Mouse (Mus musculus): ENCODE measurements around the gene Gtf3c4.

Gtf3c4 gene

GRCm38 (mm10) chr2:28799575-28799974 lies 40.6 kb downstream of the Gtf3c4 start:
- no peak for DNase-seq (ENCODE audit: low spot score)

- no peak for DNase-seq (ENCODE audit: low spot score)
Observed at GRCm38 (mm10) chr2:28798390-28798789, 41.8 kb downstream of the Gtf3c4 start.

- no peak for DNase-seq (ENCODE audit: low spot score)
Observed at GRCm38 (mm10) chr2:28797490-28798106, 42.6 kb downstream of the Gtf3c4 start.

GRCm38 (mm10) chr2:28796298-28796697 lies 43.9 kb downstream of the Gtf3c4 start:
- DNase-seq (ENCODE audit: low spot score), result no peak

GRCm38 (mm10) chr2:28794623-28795022 lies 45.5 kb downstream of the Gtf3c4 start:
- no peak for DNase-seq (ENCODE audit: low spot score)

GRCm38 (mm10) chr2:28792931-28793610 lies 47.1 kb downstream of the Gtf3c4 start:
- no peak for DNase-seq (ENCODE audit: low spot score)

- DNase-seq (ENCODE audit: low spot score), result no peak
Observed at GRCm38 (mm10) chr2:28787067-28787619, 53.0 kb downstream of the Gtf3c4 start.

GRCm38 (mm10) chr2:28786355-28787066 lies 53.6 kb downstream of the Gtf3c4 start:
- DNase-seq (ENCODE audit: low spot score), result no peak

- DNase-seq (ENCODE audit: low spot score), result no peak
Observed at GRCm38 (mm10) chr2:28781310-28781709, 58.9 kb downstream of the Gtf3c4 start.

GRCm38 (mm10) chr2:28780001-28780782 lies 60.0 kb downstream of the Gtf3c4 start:
- no peak for DNase-seq (ENCODE audit: low spot score)

- no peak for DNase-seq (ENCODE audit: low spot score)
Observed at GRCm38 (mm10) chr2:28776728-28777127, 63.4 kb downstream of the Gtf3c4 start.

- DNase-seq (ENCODE audit: low spot score), result no peak
Observed at GRCm38 (mm10) chr2:28774073-28774472, 66.1 kb downstream of the Gtf3c4 start.

Data from ovary, postnatal 10 days (tissue).